Mouse (Mus musculus) kidney, adult 2 months (tissue): ENCODE data around the gene Tnfsf13b. TPM values are rescaled to one million over a fixed set of nuclear protein-coding genes. Genes with fewer than 3 reads are reported as not detected.
A peak's percentile ranks its signal among the peaks of the same experiment; 100 is the strongest.

ENCODE experiments used
- DNase-seq: peaks from one replicate; pipeline ENCODE4 v3.0.0; 2021
- H3K27ac ChIP-seq: fragments of 200-500 bp; 2 replicates; pipeline ENCODE4 v1.5.1; 2012; ENCODE audit warnings: low read depth, low read length, control low read depth, inconsistent platforms; ENCODE audit not compliant: insufficient read depth
- H3K27me3 ChIP-seq: fragments of 200-500 bp; replicated peaks from 2 replicates; pipeline ENCODE4 v1.6.1; 2012; ENCODE audit warnings: mild to moderate bottlenecking, moderate library complexity, low read length, inconsistent platforms; ENCODE audit not compliant: control insufficient read depth, insufficient read depth
- H3K36me3 ChIP-seq: fragments of 200-500 bp; 2 replicates; pipeline ENCODE4 v1.6.1; 2012; ENCODE audit warnings: mild to moderate bottlenecking, moderate library complexity, low read length, inconsistent platforms; ENCODE audit not compliant: control insufficient read depth, insufficient read depth
- H3K4me1 ChIP-seq: fragments of 200-500 bp; 2 replicates; pipeline ENCODE4 v1.6.1; 2011; ENCODE audit warnings: low read length; ENCODE audit not compliant: control insufficient read depth, insufficient read depth
- H3K4me3 ChIP-seq: fragments of 200-500 bp; 2 replicates; pipeline ENCODE4 v1.5.1; 2011; ENCODE audit warnings: mild to moderate bottlenecking, low read depth, low read length, control low read depth; ENCODE audit not compliant: insufficient read depth
- CTCF ChIP-seq: fragments of 200-500 bp; conservative IDR thresholded peaks from 2 replicates; pipeline ENCODE4 v1.5.1; 2011; ENCODE audit warnings: low read depth, mild to moderate bottlenecking, control low read depth, low read length, moderate library complexity, mixed read lengths; ENCODE audit not compliant: insufficient read depth, insufficient read length
- POLR2A ChIP-seq: fragments of 200-500 bp; IDR thresholded peaks from one replicate; pipeline ENCODE4 v1.6.1; 2011; ENCODE audit warnings: low read depth, low read length, control low read depth
- whole genome bisulfite sequencing: fragments of 180-500 bp; shearing (Covaris S2); methylation state at CpG from one replicate; pipeline ENCODE4 v1.1.7; 2018; 5-methylcytosine and 5-hydroxymethylcytosine counted together
- polyA plus RNA-seq: library from polyadenylated mRNA; depleted of rRNA; stranded (reverse); fragments of >200 nt; gene quantifications from 2 replicates; pipeline ENCODE4 v1.2.3, GENCODE M21; 2012; rRNA removed

Gene Tnfsf13b
- polyA plus RNA-seq, result 2.0 and 2.4 TPM in 2 replicates

- H3K4me3 ChIP-seq, result peak within 1 kb of the TSS; percentile 35
- 51% methylated on average over 16 of the region's 16 CpGs for WGBS
- H3K27ac ChIP-seq, result no peak within 1 kb of the TSS
- no peaks in the 10 kb centered on the region for H3K4me1 ChIP-seq
- DNase-seq, result peak; percentile 42
- H3K27me3 ChIP-seq, result no peaks in the 10 kb centered on the region
- H3K36me3 ChIP-seq, result no peaks in the 10 kb centered on the region
- TF ChIP-seq POLR2A (no peak), CTCF (no peak)
These were observed at the start of gene Tnfsf13b for GRCm38 (mm10) chr8:10006156-10006985. Gene Tnfsf13b, plus strand, starts transcription at chr8:10006467.

GRCm38 (mm10) chr8:9958338-9958737, 47.9 kb upstream of the Tnfsf13b start:
- Histone ChIP-seq H3K36me3 (no peaks in the 10 kb centered on the region), H3K4me1 (no peaks in the 10 kb centered on the region), H3K27me3 (no peaks in the 10 kb centered on the region), H3K4me3 (no peak overlapping the region), H3K27ac (no peak overlapping the region)
- TF ChIP-seq POLR2A, result no peak
- no peak for TF ChIP-seq CTCF
- 52% methylated on average over 4 of the region's 4 CpGs for WGBS
- DNase-seq, result no peak

- no peak for TF ChIP-seq POLR2A
- Histone ChIP-seq H3K27ac (no peak overlapping the region), H3K4me3 (no peak overlapping the region), H3K4me1 (no peaks in the 10 kb centered on the region), H3K27me3 (no peaks in the 10 kb centered on the region), H3K36me3 (no peaks in the 10 kb centered on the region)
- WGBS, result 88% methylated on average over 2 of the region's 2 CpGs
- no peak for DNase-seq
These were observed 46.3 kb upstream of the Tnfsf13b start for GRCm38 (mm10) chr8:9959919-9960318.

GRCm38 (mm10) chr8:9971866-9972265, 34.4 kb upstream of the Tnfsf13b start:
- 97% methylated on average over 9 of the region's 9 CpGs for WGBS
- Histone ChIP-seq H3K4me1 (no peaks in the 10 kb centered on the region; the same call in 1 of the 2 replicates), H3K27me3 (no peaks in the 10 kb centered on the region), H3K4me3 (no peak overlapping the region), H3K27ac (no peak overlapping the region), H3K36me3 (peaks cover 6% of the 10 kb centered on the region)
- TF ChIP-seq POLR2A (no peak), CTCF (no peak)
- no peak for DNase-seq

GRCm38 (mm10) chr8:9975276-9975675, 31.0 kb upstream of the Tnfsf13b start:
- TF ChIP-seq POLR2A, result no peak
- no peak for TF ChIP-seq CTCF
- peaks cover 11% of the 10 kb centered on the region for H3K4me1 ChIP-seq
- WGBS, result 35% methylated on average over 5 of the region's 5 CpGs
- H3K4me3 ChIP-seq, result peak overlapping the region; percentile 96; the same call in 1 of the 2 replicates
- H3K27me3 ChIP-seq, result no peaks in the 10 kb centered on the region
- no peak overlapping the region for H3K27ac ChIP-seq
- no peak for DNase-seq
- H3K36me3 ChIP-seq, result peaks cover 4% of the 10 kb centered on the region; the same call in 1 of the 2 replicates

- peak overlapping the region; percentile 68 for H3K27ac ChIP-seq
- peak overlapping the region; percentile 96 for H3K4me3 ChIP-seq
- under 1% methylated on average over 47 of the region's 47 CpGs for WGBS
- no peaks in the 10 kb centered on the region for H3K27me3 ChIP-seq
- TF ChIP-seq CTCF (peak; percentile 85), POLR2A (peak; percentile 55)
- H3K36me3 ChIP-seq, result peaks cover 4% of the 10 kb centered on the region; the same call in 1 of the 2 replicates
- peak; percentile 100 for DNase-seq
- peaks cover 11% of the 10 kb centered on the region for H3K4me1 ChIP-seq
These were observed 30.2 kb upstream of the Tnfsf13b start for GRCm38 (mm10) chr8:9975898-9976611.

- TF ChIP-seq CTCF (no peak), POLR2A (no peak)
- peaks cover 4% of the 10 kb centered on the region; the same call in 1 of the 2 replicates for H3K36me3 ChIP-seq
- H3K27me3 ChIP-seq, result no peaks in the 10 kb centered on the region
- H3K27ac ChIP-seq, result 0 out of 2 replicates have a peak overlapping the region, but pooled peaks have one; percentile 0
- peak; percentile 2 for DNase-seq
- WGBS, result 20% methylated on average over 15 of the region's 15 CpGs
- H3K4me3 ChIP-seq, result peak overlapping the region; percentile 35
- H3K4me1 ChIP-seq, result peaks cover 11% of the 10 kb centered on the region
These were observed 29.3 kb upstream of the Tnfsf13b start for GRCm38 (mm10) chr8:9977016-9977415.
